In genomic region chr3:107038156-107038536, GRCm38 (mm10) we compare ENCODE assay signal across 7 mouse cellular contexts. TPM values are rescaled to one million over a fixed set of nuclear protein-coding genes. Genes with fewer than 3 reads are reported as not detected.
A peak's percentile ranks its signal among the peaks of the same experiment; 100 is the strongest.
DNase-seq lines count a peak whose midpoint lies in the region; ATAC-seq lines count a peak whose summit lies in the region.

No protein-coding gene starts in this region.

- peak; percentile 74 to 75 for ATAC-seq in hematopoietic stem cell, adult 5-6 weeks (replicated peaks in 1 of 2; ENCODE audit: insufficient read depth in 1 of 2, low FRiP score in 2 of 2, low TSS enrichment in 1 of 2, low read depth in 1 of 2, poor library complexity in 2 of 2, severe bottlenecking in 2 of 2)
- ATAC-seq in megakaryocyte progenitor cell, adult 5-6 weeks (replicated peaks; ENCODE audit: poor library complexity) = peak; percentile 56

- DNase-seq in thymus, postnatal 0 days (ENCODE audit: low spot score) = peak; percentile 72
- no peak for DNase-seq in thymus, postnatal 4 days
- DNase-seq in urinary bladder, postnatal 36 days (ENCODE audit: low spot score in 2 of 2) = no peak
- DNase-seq in left cerebral cortex, adult 18-20 months (ENCODE audit: low spot score in 2 of 2) = no peak
- DNase-seq in adrenal gland, adult 8-10 months = no peak

RNA-seq across cellular contexts. Expression of gene Kcna3, which starts 2.2 kb away (rescaled TPM):
- polyA plus RNA-seq in thymus, postnatal 0 days (2015; fragmentation: Nextera tagmentation; extraction: Ambion mirVana) = 29.2 and 35.2 TPM in 2 replicates
- 16.3 and 16.8 TPM in 2 replicates for total RNA-seq in hematopoietic stem cell, adult 5-6 weeks (2017)
- total RNA-seq in megakaryocyte progenitor cell, adult 5-6 weeks (2015) = 11.6 and 11.9 TPM in 2 replicates
- 2.3 and 5.4 TPM in 2 replicates for total RNA-seq in megakaryocyte progenitor cell, adult 5-6 weeks (2017)
- 10 to 100 TPM; 32.9 to 38.9 TPM for total RNA-seq in left cerebral cortex, adult 18-20 months (2021)
- 1 to 10 TPM in 3 of 4 experiments, under 1 TPM in 1; 0.91 to 2.5 (median 1.3) TPM for total RNA-seq in adrenal gland, adult 8-10 months (2022)
